Mouse (Mus musculus): Measurements from ENCODE around the gene Ikzf4.
"Not testable (repeated sequence)": the region's sequence is repeated elsewhere in the genome, so short reads cannot be mapped to it uniquely, and the experiment has no call there.

The Ikzf4 gene

GRCm38 (mm10) chr10:128640891-128641290 is 4.9 kb downstream of the Ikzf4 start:
- DNase-seq (ENCODE audit: low spot score in 2 of 2) = no peak

GRCm38 (mm10) chr10:128639999-128640398 is 5.8 kb downstream of the Ikzf4 start:
- no peak for DNase-seq (ENCODE audit: low spot score in 2 of 2)

- DNase-seq (ENCODE audit: low spot score in 2 of 2) = no peak
Observed at GRCm38 (mm10) chr10:128637011-128637410, 8.8 kb downstream of the Ikzf4 start.

- DNase-seq (ENCODE audit: low spot score in 2 of 2) = no peak
Observed at GRCm38 (mm10) chr10:128636561-128636960, 9.2 kb downstream of the Ikzf4 start.

- DNase-seq (ENCODE audit: low spot score in 2 of 2) = no peak
Observed at GRCm38 (mm10) chr10:128635697-128636096, 10.1 kb downstream of the Ikzf4 start.

DNA sequence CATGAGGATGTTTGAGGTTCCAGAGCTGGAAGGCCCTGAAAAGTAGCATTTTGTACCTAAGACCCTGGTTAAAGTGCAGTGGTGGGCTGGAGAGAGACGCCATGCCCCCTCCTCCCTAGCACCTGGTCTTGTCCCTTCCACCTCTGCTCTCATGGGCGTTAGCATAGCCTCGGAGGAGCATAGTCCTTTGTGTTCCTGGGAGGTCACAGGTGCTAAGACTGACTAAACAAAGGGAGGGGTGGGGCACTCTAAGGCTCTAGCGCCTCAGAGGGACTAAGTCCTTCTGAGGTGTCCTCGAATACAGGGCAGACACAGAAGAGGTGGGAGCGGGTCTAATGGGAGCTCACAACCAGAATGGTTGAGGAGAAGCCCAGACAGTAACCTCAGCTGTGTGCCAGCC is 14.2 kb downstream of the Ikzf4 start:
- no peak for DNase-seq (ENCODE audit: low spot score in 2 of 2)

GRCm38 (mm10) chr10:128630306-128630705 is 15.5 kb downstream of the Ikzf4 start:
- not testable (repeated sequence) for DNase-seq (ENCODE audit: low spot score in 2 of 2)

DNA sequence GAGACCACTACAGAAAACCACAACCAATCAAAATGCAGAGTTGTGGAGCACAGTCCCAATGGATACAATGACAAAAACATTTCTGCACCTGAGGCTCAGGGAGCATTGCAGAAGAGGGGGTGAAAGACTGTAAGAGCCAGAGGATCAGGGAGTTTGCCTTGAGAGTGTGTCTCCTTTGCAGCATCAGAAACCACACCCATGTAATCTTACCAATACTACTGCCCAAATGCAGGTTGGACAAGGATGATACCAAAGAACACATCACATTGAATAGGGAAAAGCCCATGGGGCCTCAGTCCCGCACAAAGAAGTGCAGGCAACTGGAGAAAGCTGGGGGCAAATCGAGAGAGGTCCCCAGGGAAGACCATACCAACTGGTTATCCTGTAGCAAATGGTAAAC is 16.0 kb downstream of the Ikzf4 start:
- DNase-seq (ENCODE audit: low spot score in 2 of 2) = no peak

DNA sequence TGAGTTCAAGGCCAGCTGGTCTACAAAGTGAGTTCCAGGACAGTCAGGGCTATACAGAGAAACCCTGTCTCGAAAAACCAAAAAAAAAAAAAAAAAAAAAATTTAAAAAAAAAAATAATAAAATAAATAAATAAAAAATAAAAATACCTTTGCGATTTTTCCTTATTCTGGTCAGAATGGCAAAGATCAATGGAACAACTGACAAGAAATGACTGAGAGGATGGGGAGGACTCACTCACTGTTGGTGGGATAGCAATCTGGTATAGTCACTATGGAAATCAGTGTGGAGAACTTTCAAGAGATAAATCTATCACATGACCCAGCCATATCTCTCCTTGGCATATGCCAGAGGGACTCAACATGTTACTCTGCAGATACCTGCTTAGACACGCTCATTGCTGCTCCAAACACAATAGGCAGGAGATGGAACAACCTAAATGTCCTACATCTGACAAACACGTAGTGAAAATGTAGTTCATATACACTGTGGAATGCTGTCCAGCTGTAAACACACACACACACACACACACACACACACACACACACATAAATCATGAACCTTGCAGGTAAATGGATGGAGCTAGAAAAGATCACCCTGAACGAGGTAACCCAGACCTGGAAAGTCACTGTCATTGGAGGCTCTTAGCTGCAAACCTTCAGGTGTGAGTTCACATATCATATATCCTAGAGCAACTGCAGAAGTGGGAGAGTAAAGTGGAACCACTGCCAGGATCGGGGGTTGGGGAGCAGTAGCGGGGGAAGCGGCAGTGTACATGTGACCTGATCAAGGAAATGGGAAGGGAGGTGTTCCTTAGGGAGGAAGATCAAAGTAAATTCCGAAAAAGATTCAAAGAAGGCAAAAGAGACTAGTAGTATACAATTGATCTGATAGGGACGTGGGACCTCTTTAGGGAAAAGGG is 18.1 kb downstream of the Ikzf4 start:
- DNase-seq (ENCODE audit: low spot score in 2 of 2) = no peak

DNA sequence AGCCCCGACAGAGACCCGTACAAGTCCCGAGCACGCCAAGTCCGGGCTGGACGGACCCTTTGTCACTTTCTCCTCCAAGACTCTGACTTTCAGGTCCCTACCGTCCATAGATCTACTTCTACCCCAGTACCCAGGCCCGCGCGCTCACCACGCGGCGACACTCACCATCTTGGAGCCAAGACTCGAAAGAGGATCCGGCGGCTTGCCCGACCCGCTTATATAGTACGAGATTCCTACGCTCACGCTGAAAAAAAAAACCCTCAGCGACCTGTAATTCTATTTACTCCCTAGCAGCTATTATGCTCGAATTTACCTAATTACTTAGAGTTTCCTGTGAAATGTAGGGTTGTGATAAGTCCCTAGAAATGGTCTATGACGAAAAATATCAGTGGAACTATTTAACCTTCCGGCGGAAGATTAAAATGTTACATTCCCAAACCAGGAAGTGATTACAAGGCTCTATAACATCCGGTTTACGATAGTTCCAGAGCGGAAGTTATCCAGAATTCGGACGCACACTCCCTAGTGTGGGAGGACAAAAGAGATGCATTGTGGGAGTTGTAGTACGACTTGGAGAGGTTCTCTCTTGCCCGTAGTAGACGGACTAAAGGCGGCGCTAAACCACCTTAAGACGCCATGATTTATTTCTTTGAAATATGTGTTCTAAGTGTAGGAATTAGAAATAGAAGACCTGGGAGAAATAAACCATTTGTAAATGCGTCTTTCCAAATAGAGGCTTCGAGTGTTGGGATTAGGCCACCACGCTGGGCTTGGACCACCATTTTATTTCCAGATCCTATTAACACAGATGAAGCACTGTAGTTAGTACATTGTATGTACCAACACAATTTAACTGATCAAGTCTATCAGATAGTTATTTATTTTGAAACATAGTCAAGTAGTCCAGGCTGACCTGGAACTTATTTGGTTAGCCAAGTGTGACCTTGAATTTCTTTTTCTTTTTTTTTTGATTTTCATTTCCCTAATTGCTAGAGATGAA is 19.2 kb downstream of the Ikzf4 start, which contains the start of gene Rps26:
Rps26 (minus strand) TSS at position 437 of the 1,000 bp plus-strand sequence.
- peak; percentile 49 to 86 for DNase-seq (ENCODE audit: low spot score in 2 of 2)

GRCm38 (mm10) chr10:128625287-128625894 is 20.4 kb downstream of the Ikzf4 start:
- no peak for DNase-seq (ENCODE audit: low spot score in 2 of 2)

DNA sequence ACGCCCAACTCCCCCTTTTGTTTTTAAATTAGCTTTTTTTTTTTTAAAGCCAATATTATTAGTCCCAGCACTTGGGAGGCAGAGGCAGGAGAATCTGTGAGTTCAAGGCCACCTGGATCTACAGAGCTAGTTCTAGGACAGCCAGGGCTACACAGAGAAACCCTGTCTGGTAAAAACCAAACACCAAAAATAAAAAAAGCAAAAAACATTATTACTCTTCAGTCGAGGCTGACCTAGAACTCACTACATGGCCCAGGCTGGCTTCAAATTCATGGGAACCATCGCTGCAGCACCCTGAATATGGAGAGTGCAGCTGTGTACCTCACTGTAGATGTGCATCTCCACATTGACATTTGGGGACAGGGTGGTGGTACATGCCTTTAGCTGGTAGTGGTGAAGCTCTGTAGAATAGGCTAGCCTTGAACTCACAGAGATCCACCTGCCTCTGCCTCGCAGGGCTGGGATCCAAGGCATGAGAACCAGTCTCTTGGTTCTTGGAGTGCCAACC is 22.6 kb downstream of the Ikzf4 start:
- DNase-seq (ENCODE audit: low spot score in 2 of 2) = not testable (repeated sequence)

GRCm38 (mm10) chr10:128622702-128623101 is 23.1 kb downstream of the Ikzf4 start:
- DNase-seq (ENCODE audit: low spot score in 2 of 2) = no peak

- DNase-seq (ENCODE audit: low spot score in 2 of 2) = no peak
Observed at GRCm38 (mm10) chr10:128621986-128622520, 23.7 kb downstream of the Ikzf4 start.

DNA sequence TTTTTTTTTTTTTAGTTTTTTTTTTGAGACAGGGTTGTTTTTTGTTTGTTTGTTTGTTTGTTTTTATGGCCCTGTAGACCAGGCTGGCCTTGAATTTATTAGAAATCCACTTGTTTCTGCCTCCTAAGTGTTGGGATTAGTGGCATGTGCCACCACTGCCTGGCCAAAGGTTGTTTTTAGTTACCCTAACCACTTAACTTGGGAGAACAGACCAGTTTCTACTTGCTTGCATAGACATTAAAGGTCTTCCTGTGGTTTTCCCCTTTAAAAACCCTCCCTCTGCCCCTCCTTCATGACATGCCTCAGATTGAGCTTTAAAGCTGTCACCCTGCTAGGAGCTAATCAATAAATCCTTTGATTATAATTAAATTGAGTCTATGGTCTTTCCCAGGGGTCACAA is 25.6 kb downstream of the Ikzf4 start:
- no peak for DNase-seq (ENCODE audit: low spot score in 2 of 2)

DNA sequence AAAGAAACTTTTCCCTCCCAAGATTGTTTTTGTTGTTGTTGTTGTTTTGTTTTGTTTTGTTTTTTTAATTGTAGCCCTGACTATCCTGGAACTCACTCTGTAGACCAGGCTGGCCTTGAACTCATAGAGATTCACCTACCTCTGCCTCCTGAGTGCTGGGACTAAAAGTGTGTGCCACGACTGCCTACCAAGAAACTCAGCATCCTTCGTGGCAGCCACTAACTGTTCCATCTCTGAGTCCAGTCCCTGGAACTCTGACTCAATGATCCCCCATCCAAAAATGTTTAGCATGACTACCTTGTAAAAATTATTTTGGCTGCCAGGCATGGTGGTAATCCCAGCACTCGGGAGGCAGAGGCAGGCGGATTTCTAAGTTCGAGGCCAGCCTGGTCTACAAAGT is 26.6 kb downstream of the Ikzf4 start:
- not testable (repeated sequence) for DNase-seq (ENCODE audit: low spot score in 2 of 2)

DNA sequence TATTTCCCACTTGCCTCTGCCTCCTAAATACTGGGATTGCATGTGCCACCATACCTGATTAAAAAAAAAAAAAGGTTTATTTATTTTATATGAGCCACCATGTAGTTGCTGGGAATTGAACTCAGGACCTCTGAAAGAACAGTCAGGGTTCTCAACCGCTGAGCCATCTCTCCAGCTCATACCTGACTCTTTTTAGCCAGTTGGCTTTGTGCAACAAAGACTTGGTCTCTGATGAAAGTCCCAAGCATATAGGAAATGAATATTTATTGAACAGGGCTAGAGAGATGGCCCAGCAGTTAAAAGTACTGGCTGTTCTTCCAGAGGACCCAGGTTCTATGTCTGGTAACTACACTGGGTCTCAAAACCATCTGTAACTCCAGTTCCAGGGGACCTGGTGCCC is 27.2 kb downstream of the Ikzf4 start:
- DNase-seq (ENCODE audit: low spot score in 2 of 2) = no peak

- not testable (repeated sequence) for DNase-seq (ENCODE audit: low spot score in 2 of 2)
Observed at GRCm38 (mm10) chr10:128615798-128616448, 29.9 kb downstream of the Ikzf4 start.

GRCm38 (mm10) chr10:128614934-128615333 is 30.9 kb downstream of the Ikzf4 start:
- no peak for DNase-seq (ENCODE audit: low spot score in 2 of 2)

GRCm38 (mm10) chr10:128613820-128614219 is 32.0 kb downstream of the Ikzf4 start:
- not testable (repeated sequence) for DNase-seq (ENCODE audit: low spot score in 2 of 2)

DNA sequence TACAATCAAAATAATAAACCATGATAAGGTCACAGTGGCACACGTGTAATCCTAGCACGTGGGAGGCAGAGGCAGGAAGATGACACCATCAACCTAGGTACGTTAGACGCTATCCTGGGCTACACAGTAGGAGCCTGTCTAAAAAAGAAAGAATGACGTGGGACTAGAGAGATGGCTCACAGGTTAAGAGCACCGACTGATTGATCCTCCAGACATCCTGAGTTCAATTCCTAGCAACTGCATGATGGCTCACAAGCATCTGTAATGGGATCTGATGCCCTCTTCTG is 32.7 kb downstream of the Ikzf4 start:
- DNase-seq (ENCODE audit: low spot score in 2 of 2) = no peak
